Mouse (Mus musculus): ENCODE data around the gene Ppp1r11.

GRCm38 (mm10) chr17:36966875-36967274 lies 15.3 kb upstream of the Ppp1r11 start:
- TF ChIP-seq POLR2A (IDR thresholded peaks at IDR 0.05; ENCODE audit: low read depth, low read length), result no peak
- TF ChIP-seq CTCF (conservative IDR thresholded peaks at IDR 0.05; ENCODE audit: insufficient read depth, insufficient read length, low read depth, low read length), result no peak
